Mouse (Mus musculus) neural tube, embryonic 13.5 days (tissue): ENCODE results near the gene Apoc2. TPM values are rescaled to one million over a fixed set of nuclear protein-coding genes. Genes with fewer than 3 reads are reported as not detected.
A peak's percentile ranks its signal among the peaks of the same experiment; 100 is the strongest.

ENCODE experiments used
- ATAC-seq: fragments of 200-750 bp; cut with Nextera tagmentation; 2 replicates; pipeline ENCODE4 v1.8.0; 2017; ENCODE audit warnings: low read depth, mild to moderate bottlenecking, moderate TSS enrichment, moderate library complexity
- H3K27ac ChIP-seq: fragments of 300-500 bp; sonication (generic); replicated peaks from 2 replicates; pipeline ENCODE4 v1.5.1; 2015; ENCODE audit warnings: moderate library complexity, mild to moderate bottlenecking, inconsistent platforms
- H3K27me3 ChIP-seq: fragments of 300-500 bp; sonication (generic); 2 replicates; pipeline ENCODE4 v1.6.1; 2015; ENCODE audit warnings: mild to moderate bottlenecking, inconsistent platforms
- H3K36me3 ChIP-seq: fragments of 300-500 bp; sonication (generic); 2 replicates; pipeline ENCODE4 v1.6.1; 2015; ENCODE audit warnings: mild to moderate bottlenecking, inconsistent platforms
- H3K4me1 ChIP-seq: fragments of 300-500 bp; sonication (generic); replicated peaks from 2 replicates; pipeline ENCODE4 v1.6.1; 2015; ENCODE audit warnings: inconsistent platforms
- H3K4me2 ChIP-seq: fragments of 300-500 bp; sonication (generic); 2 replicates; pipeline ENCODE4 v1.6.1; 2015; ENCODE audit warnings: inconsistent platforms, mild to moderate bottlenecking, moderate library complexity
- H3K4me3 ChIP-seq: fragments of 300-500 bp; sonication (generic); 2 replicates; pipeline ENCODE4 v1.5.1; 2015; ENCODE audit warnings: mild to moderate bottlenecking, inconsistent platforms
- H3K9ac ChIP-seq: fragments of 300-500 bp; sonication (generic); 2 replicates; pipeline ENCODE4 v1.6.1; 2015; ENCODE audit warnings: moderate library complexity, mild to moderate bottlenecking, inconsistent platforms
- H3K9me3 ChIP-seq: fragments of 300-500 bp; sonication (generic); 2 replicates; pipeline ENCODE4 v1.6.1; 2016; ENCODE audit warnings: inconsistent platforms
- WGBS: fragments of 180-500 bp; shearing (Covaris S2); methylation state at CpG from one replicate; pipeline ENCODE4 v1.1.7; 2015; 5-methylcytosine and 5-hydroxymethylcytosine counted together
- polyA plus RNA-seq: library from polyadenylated mRNA; unstranded; fragments of >200 nt; fragmentation: Nextera tagmentation; extraction: Ambion mirVana; gene quantifications from 2 replicates; pipeline ENCODE4 v1.2.1, GENCODE M21; 2015

Gene Apoc2
- polyA plus RNA-seq, 1 experiment from 2014 or later = 1.0 TPM

- peak overlapping the region; percentile 60 for H3K4me2 ChIP-seq
- H3K9me3 ChIP-seq = no peaks in the 10 kb centered on the region
- peaks cover 24% of the 10 kb centered on the region for H3K36me3 ChIP-seq
- H3K9ac ChIP-seq = peak overlapping the region; percentile 69
- peak overlapping the region; percentile 35 for H3K4me3 ChIP-seq
- ATAC-seq = peak; percentile 3; the same call in 1 of the 2 replicates
- H3K27ac ChIP-seq = no peak overlapping the region
- peaks cover 4% of the 10 kb centered on the region; the same call in 1 of the 2 replicates for H3K27me3 ChIP-seq
- 3% methylated on average over 28 of the region's 28 CpGs for WGBS
- H3K4me1 ChIP-seq = peaks cover 31% of the 10 kb centered on the region
Observed at GRCm38 (mm10) chr7:19697949-19698906, 20.5 kb upstream of the Apoc2 start.

- no peak overlapping the region for H3K4me3 ChIP-seq
- H3K27me3 ChIP-seq = peaks cover 4% of the 10 kb centered on the region; the same call in 1 of the 2 replicates
- no peak overlapping the region for H3K4me2 ChIP-seq
- H3K9ac ChIP-seq = no peak overlapping the region
- WGBS = 95% methylated on average over 34 of the region's 34 CpGs
- H3K27ac ChIP-seq = no peak overlapping the region
- H3K4me1 ChIP-seq = peaks cover 36% of the 10 kb centered on the region
- H3K36me3 ChIP-seq = peaks cover 11% of the 10 kb centered on the region
- H3K9me3 ChIP-seq = no peaks in the 10 kb centered on the region
- no peak for ATAC-seq
Observed at GRCm38 (mm10) chr7:19696336-19696873, 18.7 kb upstream of the Apoc2 start.

- H3K9me3 ChIP-seq = no peaks in the 10 kb centered on the region
- ATAC-seq = no peak
- 88% methylated on average over 6 of the region's 6 CpGs for WGBS
Observed at GRCm38 (mm10) chr7:19695881-19696280, 18.1 kb upstream of the Apoc2 start.

GRCm38 (mm10) chr7:19695213-19695594 lies 17.5 kb upstream of the Apoc2 start:
- Histone ChIP-seq H3K4me3 (no peak overlapping the region), H3K4me2 (no peak overlapping the region), H3K9ac (no peak overlapping the region), H3K9me3 (no peaks in the 10 kb centered on the region), H3K27ac (no peak overlapping the region), H3K36me3 (peaks cover 11% of the 10 kb centered on the region), H3K27me3 (peaks cover 4% of the 10 kb centered on the region; the same call in 1 of the 2 replicates), H3K4me1 (peaks cover 28% of the 10 kb centered on the region)
- ATAC-seq = no peak
- WGBS = 58% methylated on average over 8 of the region's 8 CpGs

More at GRCm38 (mm10) chr7:19695881-19696280, 18.1 kb upstream of the Apoc2 start:
- no peak overlapping the region for H3K9ac ChIP-seq
- peaks cover 4% of the 10 kb centered on the region; the same call in 1 of the 2 replicates for H3K27me3 ChIP-seq
- H3K4me3 ChIP-seq = no peak overlapping the region
- H3K36me3 ChIP-seq = peaks cover 11% of the 10 kb centered on the region
- H3K27ac ChIP-seq = no peak overlapping the region
- peaks cover 35% of the 10 kb centered on the region for H3K4me1 ChIP-seq
- no peak overlapping the region for H3K4me2 ChIP-seq

- no peak for ATAC-seq
- peaks cover 4% of the 10 kb centered on the region; the same call in 1 of the 2 replicates for H3K27me3 ChIP-seq
- peaks cover 11% of the 10 kb centered on the region for H3K36me3 ChIP-seq
- no peak overlapping the region for H3K9ac ChIP-seq
- no peaks in the 10 kb centered on the region for H3K9me3 ChIP-seq
- WGBS = 87% methylated on average over 10 of the region's 10 CpGs
- no peak overlapping the region for H3K27ac ChIP-seq
- H3K4me2 ChIP-seq = no peak overlapping the region
- H3K4me3 ChIP-seq = no peak overlapping the region
- peaks cover 26% of the 10 kb centered on the region for H3K4me1 ChIP-seq
Observed at GRCm38 (mm10) chr7:19694336-19695212, 16.8 kb upstream of the Apoc2 start.

- no peak overlapping the region for H3K9ac ChIP-seq
- H3K4me3 ChIP-seq = no peak overlapping the region
- H3K9me3 ChIP-seq = no peaks in the 10 kb centered on the region
- no peak overlapping the region for H3K4me2 ChIP-seq
- H3K27ac ChIP-seq = no peak overlapping the region
- peaks cover 14% of the 10 kb centered on the region for H3K4me1 ChIP-seq
- 32% methylated on average over 10 of the region's 10 CpGs for WGBS
- peaks cover 11% of the 10 kb centered on the region for H3K36me3 ChIP-seq
- H3K27me3 ChIP-seq = 0 out of 2 replicates have a peak, but pooled peaks cover 4% of the 10 kb centered on the region
- no peak for ATAC-seq
Observed at GRCm38 (mm10) chr7:19693421-19693820, 15.7 kb upstream of the Apoc2 start.

- WGBS = 45% methylated on average over 28 of the region's 28 CpGs
- Histone ChIP-seq H3K9me3 (no peaks in the 10 kb centered on the region), H3K9ac (no peak within 1 kb of the TSS), H3K36me3 (peaks cover 11% of the 10 kb centered on the region), H3K4me1 (peaks cover 8% of the 10 kb centered on the region), H3K27me3 (no peaks in the 10 kb centered on the region), H3K4me3 (no peak within 1 kb of the TSS), H3K27ac (no peak within 1 kb of the TSS), H3K4me2 (no peak within 1 kb of the TSS)
- ATAC-seq = no peak
Observed at GRCm38 (mm10) chr7:19691873-19692865, 14.4 kb upstream of the Apoc2 start, which contains the start of gene Apoc1. Gene Apoc1 (minus strand): TSS chr7:19692660.

GRCm38 (mm10) chr7:19691434-19691833 lies 13.7 kb upstream of the Apoc2 start:
- WGBS = 74% methylated on average over 6 of the region's 6 CpGs
- ATAC-seq = no peak
- Histone ChIP-seq H3K9ac (no peak overlapping the region), H3K36me3 (peaks cover 6% of the 10 kb centered on the region), H3K4me3 (no peak overlapping the region), H3K27me3 (no peaks in the 10 kb centered on the region), H3K4me1 (peaks cover 8% of the 10 kb centered on the region), H3K27ac (no peak overlapping the region), H3K9me3 (no peaks in the 10 kb centered on the region), H3K4me2 (no peak overlapping the region)

GRCm38 (mm10) chr7:19690845-19691244 lies 13.1 kb upstream of the Apoc2 start:
- no peak overlapping the region for H3K27ac ChIP-seq
- H3K4me1 ChIP-seq = peaks cover 8% of the 10 kb centered on the region
- H3K36me3 ChIP-seq = 0 out of 2 replicates have a peak, but pooled peaks cover under 1% of the 10 kb centered on the region
- no peak overlapping the region for H3K9ac ChIP-seq
- H3K9me3 ChIP-seq = no peaks in the 10 kb centered on the region
- no peak for ATAC-seq
- no peak overlapping the region for H3K4me2 ChIP-seq
- H3K27me3 ChIP-seq = no peaks in the 10 kb centered on the region
- whole genome bisulfite sequencing = 89% methylated on average over 4 of the region's 4 CpGs
- no peak overlapping the region for H3K4me3 ChIP-seq

- ATAC-seq = no peak
- Histone ChIP-seq H3K4me2 (no peak overlapping the region), H3K9me3 (no peaks in the 10 kb centered on the region), H3K4me3 (no peak overlapping the region), H3K4me1 (peaks cover 8% of the 10 kb centered on the region), H3K9ac (no peak overlapping the region), H3K27me3 (no peaks in the 10 kb centered on the region), H3K36me3 (no peaks in the 10 kb centered on the region), H3K27ac (no peak overlapping the region)
- 91% methylated on average over 2 of the region's 2 CpGs for WGBS
Observed at GRCm38 (mm10) chr7:19688611-19689010, 10.9 kb upstream of the Apoc2 start.

GRCm38 (mm10) chr7:19688101-19688500 lies 10.4 kb upstream of the Apoc2 start:
- H3K27ac ChIP-seq = no peak overlapping the region
- no peak for ATAC-seq
- H3K27me3 ChIP-seq = no peaks in the 10 kb centered on the region
- H3K36me3 ChIP-seq = no peaks in the 10 kb centered on the region
- H3K4me2 ChIP-seq = no peak overlapping the region
- no peak overlapping the region for H3K4me3 ChIP-seq
- no peak overlapping the region for H3K9ac ChIP-seq
- H3K9me3 ChIP-seq = no peaks in the 10 kb centered on the region
- peaks cover 3% of the 10 kb centered on the region for H3K4me1 ChIP-seq
- 92% methylated on average over 10 of the region's 10 CpGs for WGBS
